Mouse (Mus musculus): ENCODE measurements around the gene Gdpd5. TPM values are rescaled to one million over a fixed set of nuclear protein-coding genes. Genes with fewer than 3 reads are reported as not detected.

Gdpd5 gene
- polyA plus RNA-seq, 1 experiment from 2014 or later, result 24.9 TPM

DNA sequence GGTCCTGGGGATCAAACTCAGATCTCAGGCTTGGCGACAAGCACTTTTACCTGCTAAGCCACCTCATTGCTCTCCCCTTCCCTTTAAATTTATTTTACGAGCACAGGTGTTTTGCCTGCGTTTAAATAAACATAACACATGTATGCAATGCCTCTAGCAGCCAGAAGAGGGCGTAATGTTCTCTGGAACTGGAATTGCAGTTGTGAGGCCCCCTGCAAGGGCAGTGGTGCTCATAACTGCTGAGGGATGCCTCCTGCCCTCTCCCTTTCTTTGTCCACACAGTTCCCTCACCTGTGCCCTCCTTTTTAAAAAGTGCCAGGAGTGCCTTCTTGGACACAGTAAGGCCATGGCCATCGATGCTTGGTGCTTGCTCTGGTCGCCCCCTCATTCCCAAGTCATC lies 62.8 kb downstream of the Gdpd5 start:
- Histone ChIP-seq H3K4me3 (ENCODE audit: control insufficient read depth in 1 of 2, insufficient read depth in 1 of 2, low read depth in 1 of 2, low read length in 2 of 2) (no peak overlapping the region), H3K9me3 (ENCODE audit: control insufficient read depth, low read length) (no peaks in the 10 kb centered on the region), H3K9ac (ENCODE audit: low read length) (no peak overlapping the region), H3K4me2 (ENCODE audit: low read length) (no peak overlapping the region), H3K4me1 (ENCODE audit: control insufficient read depth in 2 of 2, insufficient read depth in 2 of 2, low read length in 2 of 2) (peaks cover 30 to 35% of the 10 kb centered on the region in 2 experiments), H3K36me3 (ENCODE audit: control insufficient read depth, insufficient read depth, low read length) (peaks cover 20% of the 10 kb centered on the region; the same call in 1 of the 2 replicates), H3K27me3 (ENCODE audit: control insufficient read depth, insufficient read depth, low read length) (no peaks in the 10 kb centered on the region), H3K27ac (replicated peaks in 1 of 2; ENCODE audit: control insufficient read depth in 1 of 2, insufficient read depth in 1 of 2, low read depth in 2 of 2, low read length in 2 of 2) (no peak overlapping the region)
- 76% methylated on average over 6 of the region's 6 CpGs for WGBS
- ATAC-seq (ENCODE audit: insufficient number of reproducible peaks, insufficient read depth, low FRiP score, low read depth), result no peak

- Histone ChIP-seq H3K4me2 (ENCODE audit: low read length) (no peak overlapping the region), H3K4me1 (ENCODE audit: control insufficient read depth in 2 of 2, insufficient read depth in 2 of 2, low read length in 2 of 2) (peaks cover 26 to 30% of the 10 kb centered on the region in 2 experiments), H3K27me3 (ENCODE audit: control insufficient read depth, insufficient read depth, low read length) (no peaks in the 10 kb centered on the region), H3K27ac (replicated peaks in 1 of 2; ENCODE audit: control insufficient read depth in 1 of 2, insufficient read depth in 1 of 2, low read depth in 2 of 2, low read length in 2 of 2) (no peak overlapping the region), H3K4me3 (ENCODE audit: control insufficient read depth in 1 of 2, insufficient read depth in 1 of 2, low read depth in 1 of 2, low read length in 2 of 2) (no peak overlapping the region), H3K9me3 (ENCODE audit: control insufficient read depth, low read length) (no peaks in the 10 kb centered on the region), H3K36me3 (ENCODE audit: control insufficient read depth, insufficient read depth, low read length) (peaks cover 20% of the 10 kb centered on the region; the same call in 1 of the 2 replicates), H3K9ac (ENCODE audit: low read length) (no peak overlapping the region)
- 69% methylated on average over 2 of the region's 2 CpGs for WGBS
- no peak for ATAC-seq (ENCODE audit: insufficient number of reproducible peaks, insufficient read depth, low FRiP score, low read depth)
Observed at GRCm38 (mm10) chr7:99445833-99446232, 64.6 kb downstream of the Gdpd5 start.

DNA sequence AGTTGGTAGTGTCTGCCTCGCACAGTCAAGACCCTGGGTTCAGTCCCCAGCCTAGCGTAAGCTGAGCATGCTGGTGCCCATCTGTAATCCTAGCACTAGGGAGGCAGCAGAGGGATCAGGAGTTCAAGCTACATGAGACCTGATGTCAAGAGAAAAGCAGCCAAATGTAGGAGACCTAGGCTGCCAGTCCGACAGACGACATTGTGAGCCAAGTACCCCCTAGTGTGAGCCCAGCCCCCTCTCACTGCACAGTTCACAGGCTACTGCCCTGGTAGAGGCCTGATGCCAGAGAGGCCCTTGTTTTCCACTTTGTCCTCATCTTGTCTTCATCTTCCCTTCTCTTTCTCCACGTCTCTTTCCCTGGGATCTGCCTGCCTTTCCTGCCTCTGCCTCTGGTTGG lies 66.1 kb downstream of the Gdpd5 start:
- H3K4me2 ChIP-seq (ENCODE audit: low read length), result no peak overlapping the region
- H3K27me3 ChIP-seq (ENCODE audit: control insufficient read depth, insufficient read depth, low read length), result no peaks in the 10 kb centered on the region
- no peak overlapping the region for H3K4me3 ChIP-seq (ENCODE audit: control insufficient read depth in 1 of 2, insufficient read depth in 1 of 2, low read depth in 1 of 2, low read length in 2 of 2)
- no peak overlapping the region for H3K9ac ChIP-seq (ENCODE audit: low read length)
- peaks cover 13 to 20% of the 10 kb centered on the region in 2 experiments for H3K4me1 ChIP-seq (ENCODE audit: control insufficient read depth in 2 of 2, insufficient read depth in 2 of 2, low read length in 2 of 2)
- no peak overlapping the region for H3K27ac ChIP-seq (replicated peaks in 1 of 2; ENCODE audit: control insufficient read depth in 1 of 2, insufficient read depth in 1 of 2, low read depth in 2 of 2, low read length in 2 of 2)
- ATAC-seq (ENCODE audit: insufficient number of reproducible peaks, insufficient read depth, low FRiP score, low read depth), result no peak
- WGBS, result 79% methylated on average over 5 of the region's 5 CpGs
- H3K36me3 ChIP-seq (ENCODE audit: control insufficient read depth, insufficient read depth, low read length), result peaks cover 26% of the 10 kb centered on the region
- no peaks in the 10 kb centered on the region for H3K9me3 ChIP-seq (ENCODE audit: control insufficient read depth, low read length)

DNA sequence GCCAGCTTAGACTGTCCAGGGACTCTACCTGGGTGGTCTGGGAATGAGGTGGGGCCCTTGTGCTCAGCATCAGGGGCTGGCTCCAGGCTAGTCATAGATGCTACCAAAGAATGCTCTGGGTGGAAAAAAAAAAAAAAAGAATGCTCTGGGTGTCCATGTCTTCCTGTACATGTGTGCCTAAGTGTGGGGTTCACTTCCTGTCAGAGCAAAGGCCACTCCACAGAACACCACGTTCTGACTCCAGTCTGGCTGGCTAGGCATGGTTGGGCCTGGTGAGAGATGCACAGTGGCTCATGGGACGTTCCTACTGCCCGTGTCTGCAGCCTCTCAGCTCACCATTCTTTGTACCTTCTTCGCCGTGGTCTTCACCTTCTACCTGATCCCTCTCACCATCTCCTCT lies 67.4 kb downstream of the Gdpd5 start:
- WGBS, result 71% methylated on average over 5 of the region's 5 CpGs
- Histone ChIP-seq H3K4me2 (ENCODE audit: low read length) (no peak overlapping the region), H3K4me1 (ENCODE audit: control insufficient read depth in 2 of 2, insufficient read depth in 2 of 2, low read length in 2 of 2) (peaks cover 9 to 12% of the 10 kb centered on the region in 2 experiments), H3K4me3 (ENCODE audit: control insufficient read depth in 1 of 2, insufficient read depth in 1 of 2, low read depth in 1 of 2, low read length in 2 of 2) (no peak overlapping the region), H3K27me3 (ENCODE audit: control insufficient read depth, insufficient read depth, low read length) (no peaks in the 10 kb centered on the region), H3K9me3 (ENCODE audit: control insufficient read depth, low read length) (no peaks in the 10 kb centered on the region), H3K9ac (ENCODE audit: low read length) (no peak overlapping the region), H3K36me3 (ENCODE audit: control insufficient read depth, insufficient read depth, low read length) (peaks cover 26% of the 10 kb centered on the region), H3K27ac (replicated peaks in 1 of 2; ENCODE audit: control insufficient read depth in 1 of 2, insufficient read depth in 1 of 2, low read depth in 2 of 2, low read length in 2 of 2) (no peak overlapping the region)
- no peak for ATAC-seq (ENCODE audit: insufficient number of reproducible peaks, insufficient read depth, low FRiP score, low read depth)

DNA sequence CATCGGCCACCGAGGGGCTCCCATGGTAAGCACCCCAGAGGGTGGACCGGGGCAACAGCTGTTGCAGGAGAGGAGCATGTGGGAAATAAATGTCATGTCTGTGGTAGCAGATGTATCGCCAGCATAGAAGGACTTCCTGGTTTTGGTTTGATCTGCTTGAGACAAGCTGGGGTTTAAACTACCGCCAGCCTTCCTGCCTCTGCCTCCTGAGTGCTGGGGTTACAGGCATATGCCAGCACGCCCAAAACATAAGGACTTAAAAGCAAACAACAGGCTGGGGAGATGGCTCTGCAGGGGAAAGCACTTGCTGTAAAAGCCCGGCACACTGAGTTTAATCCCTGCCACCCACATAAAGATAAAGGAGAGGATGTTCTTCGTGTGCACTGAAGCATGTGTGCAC lies 67.8 kb downstream of the Gdpd5 start:
- peaks cover 8 to 9% of the 10 kb centered on the region in 2 experiments for H3K4me1 ChIP-seq (ENCODE audit: control insufficient read depth in 2 of 2, insufficient read depth in 2 of 2, low read length in 2 of 2)
- H3K4me3 ChIP-seq (ENCODE audit: control insufficient read depth in 1 of 2, insufficient read depth in 1 of 2, low read depth in 1 of 2, low read length in 2 of 2), result no peak overlapping the region
- H3K4me2 ChIP-seq (ENCODE audit: low read length), result no peak overlapping the region
- H3K36me3 ChIP-seq (ENCODE audit: control insufficient read depth, insufficient read depth, low read length), result peaks cover 26% of the 10 kb centered on the region
- ATAC-seq (ENCODE audit: insufficient number of reproducible peaks, insufficient read depth, low FRiP score, low read depth), result no peak
- H3K27me3 ChIP-seq (ENCODE audit: control insufficient read depth, insufficient read depth, low read length), result no peaks in the 10 kb centered on the region
- no peak overlapping the region for H3K9ac ChIP-seq (ENCODE audit: low read length)
- 71% methylated on average over 8 of the region's 8 CpGs for WGBS
- H3K27ac ChIP-seq (replicated peaks in 1 of 2; ENCODE audit: control insufficient read depth in 1 of 2, insufficient read depth in 1 of 2, low read depth in 2 of 2, low read length in 2 of 2), result no peak overlapping the region
- H3K9me3 ChIP-seq (ENCODE audit: control insufficient read depth, low read length), result no peaks in the 10 kb centered on the region

DNA sequence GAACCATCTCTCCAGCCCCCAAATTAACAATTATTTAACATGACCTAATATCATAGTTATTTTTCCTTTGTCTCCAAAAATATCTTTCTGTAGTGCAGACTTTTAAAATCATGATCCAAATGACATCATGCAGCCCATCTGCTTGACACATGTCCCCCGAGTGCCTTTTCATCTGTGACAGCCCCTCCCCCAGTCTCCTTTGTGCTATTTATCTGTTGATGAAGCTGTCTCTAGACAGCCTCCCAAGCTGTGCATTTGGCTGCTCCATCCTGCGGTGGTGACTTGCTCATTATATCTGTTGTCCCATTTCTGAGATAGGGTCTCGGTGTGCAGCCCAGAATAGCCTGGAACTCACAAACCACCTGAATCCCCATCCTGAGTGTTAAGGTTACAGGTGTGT lies 68.5 kb downstream of the Gdpd5 start:
- Histone ChIP-seq H3K27ac (replicated peaks in 1 of 2; ENCODE audit: control insufficient read depth in 1 of 2, insufficient read depth in 1 of 2, low read depth in 2 of 2, low read length in 2 of 2) (no peak overlapping the region), H3K9me3 (ENCODE audit: control insufficient read depth, low read length) (no peaks in the 10 kb centered on the region), H3K27me3 (ENCODE audit: control insufficient read depth, insufficient read depth, low read length) (no peaks in the 10 kb centered on the region), H3K36me3 (ENCODE audit: control insufficient read depth, insufficient read depth, low read length) (peaks cover 26% of the 10 kb centered on the region), H3K4me3 (ENCODE audit: control insufficient read depth in 1 of 2, insufficient read depth in 1 of 2, low read depth in 1 of 2, low read length in 2 of 2) (no peak overlapping the region), H3K4me1 (ENCODE audit: control insufficient read depth in 2 of 2, insufficient read depth in 2 of 2, low read length in 2 of 2) (peaks cover 8 to 9% of the 10 kb centered on the region in 2 experiments), H3K9ac (ENCODE audit: low read length) (no peak overlapping the region), H3K4me2 (ENCODE audit: low read length) (no peak overlapping the region)
- 58% methylated on average over 3 of the region's 3 CpGs for WGBS
- ATAC-seq (ENCODE audit: insufficient number of reproducible peaks, insufficient read depth, low FRiP score, low read depth), result no peak

DNA sequence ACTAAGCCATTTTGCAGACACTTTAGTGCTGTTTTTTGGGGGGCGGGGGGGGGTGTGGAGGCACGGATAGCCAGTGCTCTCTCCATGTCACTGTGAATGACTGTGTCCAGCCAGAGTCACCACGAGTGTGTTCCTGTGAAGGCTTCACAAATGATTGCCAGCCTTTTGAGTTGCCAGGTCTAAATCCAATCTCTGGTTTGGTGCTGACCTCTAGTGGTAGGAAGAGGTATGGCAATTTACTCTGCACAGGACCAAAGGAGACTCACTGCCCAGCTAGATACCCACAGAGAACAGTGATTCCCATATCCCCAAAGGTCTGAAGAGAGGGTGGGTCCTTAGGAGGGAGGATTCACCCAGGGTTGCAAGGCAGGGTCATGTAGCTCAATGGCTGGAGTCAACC lies 69.5 kb downstream of the Gdpd5 start:
- Histone ChIP-seq H3K27me3 (ENCODE audit: control insufficient read depth, insufficient read depth, low read length) (no peaks in the 10 kb centered on the region), H3K4me2 (ENCODE audit: low read length) (no peak overlapping the region), H3K4me1 (ENCODE audit: control insufficient read depth in 2 of 2, insufficient read depth in 2 of 2, low read length in 2 of 2) (peaks cover 8 to 9% of the 10 kb centered on the region in 2 experiments), H3K4me3 (ENCODE audit: control insufficient read depth in 1 of 2, insufficient read depth in 1 of 2, low read depth in 1 of 2, low read length in 2 of 2) (no peak overlapping the region), H3K27ac (replicated peaks in 1 of 2; ENCODE audit: control insufficient read depth in 1 of 2, insufficient read depth in 1 of 2, low read depth in 2 of 2, low read length in 2 of 2) (no peak overlapping the region), H3K9ac (ENCODE audit: low read length) (no peak overlapping the region), H3K36me3 (ENCODE audit: control insufficient read depth, insufficient read depth, low read length) (peaks cover 27% of the 10 kb centered on the region), H3K9me3 (ENCODE audit: control insufficient read depth, low read length) (no peaks in the 10 kb centered on the region)
- peak; percentile 33; the same call in 1 of the 2 replicates for ATAC-seq (ENCODE audit: insufficient number of reproducible peaks, insufficient read depth, low FRiP score, low read depth)
- 2% methylated on average over 3 of the region's 3 CpGs for WGBS

GRCm38 (mm10) chr7:99452859-99453258 lies 71.6 kb downstream of the Gdpd5 start:
- Histone ChIP-seq H3K4me1 (ENCODE audit: control insufficient read depth in 2 of 2, insufficient read depth in 2 of 2, low read length in 2 of 2) (peaks cover 8 to 9% of the 10 kb centered on the region in 2 experiments), H3K4me2 (ENCODE audit: low read length) (no peak overlapping the region), H3K27ac (replicated peaks in 1 of 2; ENCODE audit: control insufficient read depth in 1 of 2, insufficient read depth in 1 of 2, low read depth in 2 of 2, low read length in 2 of 2) (no peak overlapping the region), H3K27me3 (ENCODE audit: control insufficient read depth, insufficient read depth, low read length) (no peaks in the 10 kb centered on the region), H3K4me3 (ENCODE audit: control insufficient read depth in 1 of 2, insufficient read depth in 1 of 2, low read depth in 1 of 2, low read length in 2 of 2) (no peak overlapping the region), H3K9ac (ENCODE audit: low read length) (no peak overlapping the region), H3K9me3 (ENCODE audit: control insufficient read depth, low read length) (no peaks in the 10 kb centered on the region), H3K36me3 (ENCODE audit: control insufficient read depth, insufficient read depth, low read length) (peaks cover 30% of the 10 kb centered on the region)
- 57% methylated on average over 7 of the region's 7 CpGs for WGBS
- ATAC-seq (ENCODE audit: insufficient number of reproducible peaks, insufficient read depth, low FRiP score, low read depth), result no peak
